Mouse (Mus musculus) adrenal gland, adult (tissue): ENCODE results near the gene Gm10118.

Experiments
- DNase-seq, 2 experiments: peaks; one replicate each; pipeline ENCODE4 v3.0.0; 2022 to 2023; ENCODE audit warnings: low spot score in 1 of 2; ENCODE audit not compliant: inconsistent age in 2 of 2

Gm10118 gene

DNA sequence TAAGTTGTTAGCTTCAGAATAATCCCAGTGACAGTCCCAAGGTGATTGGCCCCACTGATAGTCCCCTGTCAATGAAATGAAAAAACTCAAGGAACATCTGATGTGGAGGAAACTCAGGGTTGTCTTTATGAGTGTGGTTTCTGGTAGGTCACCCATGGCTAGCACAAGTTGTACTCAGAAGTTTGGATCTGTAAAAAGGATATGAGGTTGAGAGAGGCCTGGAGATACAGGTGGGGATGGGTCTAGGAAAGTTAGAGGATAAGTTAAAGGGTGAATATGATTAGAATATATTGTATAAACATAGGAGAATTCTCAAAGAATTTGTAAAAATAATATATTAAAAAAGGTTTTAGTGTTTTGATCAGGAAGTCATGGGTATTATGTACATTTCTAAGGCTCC lies at the start of gene Gm10118:
Gene Gm10118, minus strand, starts transcription at position 101 of the 400 bp plus-strand sequence.
- no peak for DNase-seq

DNA sequence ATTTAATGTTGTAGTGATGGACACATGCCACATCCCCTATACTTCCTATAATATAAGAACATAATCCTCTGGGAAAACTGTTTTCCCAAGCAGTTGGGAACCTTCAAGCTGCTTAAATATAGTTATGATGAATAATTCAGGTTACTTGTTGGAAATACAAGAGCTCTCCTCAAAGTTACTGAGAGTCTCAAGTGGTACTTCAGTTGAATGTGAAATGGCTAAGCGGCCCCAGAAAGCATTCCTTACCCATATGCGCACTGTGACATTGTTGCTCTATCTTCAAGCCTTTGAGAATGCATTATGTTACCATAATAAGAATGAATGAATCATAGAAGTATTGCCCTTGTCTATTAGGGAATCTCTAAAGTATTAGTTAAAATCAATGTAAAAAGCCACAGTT lies 45.1 kb upstream of the Gm10118 start:
- no peak for DNase-seq

DNA sequence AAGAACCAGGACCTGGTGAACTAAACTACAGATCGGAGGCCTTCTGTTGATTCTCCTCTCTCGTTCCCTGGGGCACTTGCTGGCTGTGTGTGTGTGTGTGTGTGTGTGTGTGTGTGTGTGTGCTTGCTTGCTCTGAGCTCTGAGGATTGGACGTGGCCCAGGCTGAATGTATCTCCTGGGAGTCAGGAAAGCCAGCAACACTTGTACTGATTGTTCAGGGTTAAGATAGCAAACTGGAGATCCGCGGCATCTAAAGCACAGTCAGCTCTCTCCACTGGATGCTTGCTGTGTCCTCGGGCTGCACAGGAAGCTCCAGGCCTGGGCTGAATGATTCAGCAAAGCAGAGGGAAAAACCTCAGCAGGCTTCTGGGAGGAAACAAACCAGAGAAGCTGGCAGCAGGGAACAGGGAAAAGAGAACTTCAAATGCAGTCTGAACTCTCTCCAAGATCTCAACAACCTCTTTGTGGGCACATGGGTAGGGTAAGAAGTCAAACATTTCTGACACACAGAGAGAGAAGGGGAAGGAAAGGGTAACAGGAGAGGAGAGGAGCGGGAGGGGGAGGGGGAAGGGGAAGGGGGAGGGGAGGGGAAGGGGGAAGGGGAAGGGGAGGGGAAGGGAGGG lies 27.2 kb upstream of the Gm10118 start:
- peak; percentile 16 to 35 for DNase-seq

DNA sequence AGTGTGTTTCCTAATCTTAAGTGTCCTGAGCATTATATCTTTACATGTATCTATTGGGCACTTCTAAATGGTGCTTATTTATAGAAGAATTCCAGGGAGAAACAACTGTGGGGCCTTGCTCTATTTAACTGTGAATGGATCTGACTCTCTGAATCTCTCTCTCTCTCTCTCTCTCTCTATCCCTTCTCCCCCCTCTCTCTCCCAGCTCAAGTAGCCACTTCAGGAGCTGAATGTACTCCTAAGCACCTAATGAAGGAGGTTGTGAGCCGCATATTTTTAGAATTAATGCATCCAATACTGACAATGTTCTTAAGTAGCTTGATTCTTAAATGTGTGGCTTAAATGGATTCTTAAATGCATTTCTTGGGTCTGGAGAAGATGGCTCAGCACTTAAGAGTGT lies 24.2 kb upstream of the Gm10118 start:
- no peak for DNase-seq

DNA sequence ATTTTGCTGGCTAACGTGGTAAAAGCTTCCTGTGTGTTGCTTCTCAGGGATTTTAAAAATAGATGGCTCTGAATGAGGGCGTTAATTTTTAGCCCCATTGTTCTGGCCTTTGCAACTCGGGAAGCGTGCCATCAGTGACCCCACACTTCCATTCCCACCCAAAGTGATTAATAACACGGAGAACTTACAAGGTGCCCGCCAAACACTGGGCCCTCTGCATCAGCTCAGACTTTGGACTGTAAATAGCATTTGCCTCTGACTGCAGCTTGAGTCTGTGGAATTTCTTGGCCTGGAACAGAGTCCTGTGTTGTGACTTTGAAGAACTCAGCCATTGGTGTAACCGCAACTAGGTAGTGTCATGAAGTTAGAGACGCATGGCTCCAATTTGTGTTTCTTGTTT lies 23.6 kb upstream of the Gm10118 start:
- DNase-seq: no peak

DNA sequence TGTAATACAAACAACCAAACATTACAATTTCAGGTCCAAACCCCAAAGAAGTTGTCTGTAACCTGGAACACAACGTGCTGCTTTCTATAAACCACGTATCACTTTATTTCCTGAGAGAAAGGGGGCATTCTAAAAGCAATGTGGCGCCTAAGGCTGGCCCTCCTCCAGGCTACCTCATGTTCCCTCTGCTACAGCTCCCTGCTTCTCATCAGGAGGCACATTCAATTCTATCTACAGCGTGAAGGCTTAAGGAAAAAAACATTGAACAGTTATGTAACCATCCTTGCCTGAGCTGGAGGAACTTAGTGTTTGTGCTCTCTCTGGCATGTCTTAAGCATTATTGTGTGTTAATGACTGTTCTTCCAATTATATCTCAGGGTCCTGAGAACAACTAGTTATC lies 20.0 kb upstream of the Gm10118 start:
- DNase-seq: no peak

DNA sequence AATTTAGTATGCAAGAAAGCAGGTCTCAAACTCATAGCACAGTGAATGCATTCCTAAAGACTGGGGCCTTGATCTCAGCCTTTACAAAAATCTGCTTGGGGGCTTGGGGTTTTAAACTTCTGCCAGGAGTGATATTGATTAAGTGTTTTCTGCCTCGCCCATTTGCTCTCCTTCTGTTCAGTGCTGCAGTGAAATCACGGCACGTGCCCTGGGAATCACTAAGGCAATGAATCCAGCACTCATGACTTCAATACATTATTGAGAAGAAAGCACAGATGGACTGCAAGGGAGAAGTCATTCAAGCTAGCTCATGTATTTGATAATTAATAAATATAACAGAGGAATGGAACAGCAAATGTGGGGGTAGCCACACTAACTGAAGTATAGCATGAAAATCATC lies 18.3 kb upstream of the Gm10118 start:
- no peak for DNase-seq

DNA sequence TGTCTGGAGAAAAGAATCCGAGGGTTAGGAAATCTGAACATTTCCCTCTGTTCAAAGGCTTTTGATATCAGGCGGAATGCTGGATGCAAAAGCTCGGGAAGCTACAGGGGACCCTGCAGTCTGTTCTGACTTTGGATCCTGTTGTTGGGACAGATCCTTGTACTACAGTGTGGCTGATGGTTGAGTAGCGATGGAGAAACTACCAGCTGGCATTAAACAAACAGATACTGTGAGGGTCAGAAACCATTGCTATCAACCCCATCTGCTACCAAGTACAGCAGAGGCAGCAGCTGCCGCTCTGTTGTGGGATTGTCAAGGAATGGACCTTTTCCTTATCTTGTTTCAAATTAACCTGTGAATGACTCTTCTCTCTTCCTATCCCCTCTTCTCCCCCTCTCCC lies 6.7 kb upstream of the Gm10118 start:
- no peak for DNase-seq

DNA sequence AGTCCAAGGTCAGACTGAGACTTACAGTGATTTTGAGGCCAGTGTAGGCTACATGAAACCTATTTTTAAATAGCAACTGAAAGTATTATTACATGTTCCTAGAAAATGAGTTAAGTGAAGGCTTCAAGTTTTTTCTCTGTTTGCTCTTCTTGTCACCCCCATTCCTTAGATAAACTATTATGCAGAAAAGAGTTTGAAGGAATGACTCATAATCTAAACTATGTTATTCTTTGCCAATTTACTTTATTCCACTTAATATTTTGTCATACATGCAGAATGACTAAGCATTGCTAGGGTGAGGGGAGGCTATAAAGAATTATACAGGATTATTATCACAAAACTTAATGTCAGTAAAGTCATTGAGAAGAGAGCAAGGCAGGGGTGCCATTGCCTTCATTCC lies 18.4 kb downstream of the Gm10118 start:
- no peak for DNase-seq

DNA sequence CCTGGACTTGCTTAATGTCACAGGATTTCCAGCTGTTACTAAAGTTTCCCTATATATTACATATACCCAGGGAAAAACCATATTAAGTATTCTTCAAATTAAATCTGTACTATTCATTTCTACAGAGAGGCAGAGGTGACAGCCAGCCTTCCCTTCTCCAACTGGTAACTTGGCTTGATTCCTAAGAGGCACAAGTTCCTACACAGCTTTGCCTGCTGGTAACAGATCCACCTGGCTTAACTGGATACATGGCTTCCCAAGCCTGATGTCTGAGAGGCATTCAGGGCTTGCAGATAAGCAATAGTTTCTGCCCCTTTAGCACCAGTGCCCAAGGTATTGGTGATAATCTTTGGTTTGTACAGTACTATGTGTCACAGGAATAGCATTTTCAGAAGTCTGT lies 27.3 kb downstream of the Gm10118 start:
- no peak for DNase-seq

DNA sequence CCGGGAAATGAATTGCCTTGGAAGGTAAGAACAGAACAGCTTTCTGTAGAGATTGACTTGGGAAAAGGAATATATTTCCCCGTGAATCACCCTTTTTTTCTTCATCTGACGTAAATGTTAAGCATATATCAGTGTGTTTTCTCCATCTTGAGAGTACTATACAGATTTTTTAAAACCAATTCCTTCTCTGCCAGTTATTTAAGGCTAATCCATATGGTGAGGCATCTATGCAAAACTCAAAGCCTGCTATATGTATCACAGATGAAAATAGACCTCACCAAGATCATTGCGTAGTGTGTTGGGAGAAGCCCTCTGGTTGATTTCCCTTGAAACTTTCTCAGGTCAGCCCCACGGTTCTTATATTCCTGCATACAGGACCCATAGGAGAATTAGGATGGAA lies 32.6 kb downstream of the Gm10118 start:
- DNase-seq: no peak

DNA sequence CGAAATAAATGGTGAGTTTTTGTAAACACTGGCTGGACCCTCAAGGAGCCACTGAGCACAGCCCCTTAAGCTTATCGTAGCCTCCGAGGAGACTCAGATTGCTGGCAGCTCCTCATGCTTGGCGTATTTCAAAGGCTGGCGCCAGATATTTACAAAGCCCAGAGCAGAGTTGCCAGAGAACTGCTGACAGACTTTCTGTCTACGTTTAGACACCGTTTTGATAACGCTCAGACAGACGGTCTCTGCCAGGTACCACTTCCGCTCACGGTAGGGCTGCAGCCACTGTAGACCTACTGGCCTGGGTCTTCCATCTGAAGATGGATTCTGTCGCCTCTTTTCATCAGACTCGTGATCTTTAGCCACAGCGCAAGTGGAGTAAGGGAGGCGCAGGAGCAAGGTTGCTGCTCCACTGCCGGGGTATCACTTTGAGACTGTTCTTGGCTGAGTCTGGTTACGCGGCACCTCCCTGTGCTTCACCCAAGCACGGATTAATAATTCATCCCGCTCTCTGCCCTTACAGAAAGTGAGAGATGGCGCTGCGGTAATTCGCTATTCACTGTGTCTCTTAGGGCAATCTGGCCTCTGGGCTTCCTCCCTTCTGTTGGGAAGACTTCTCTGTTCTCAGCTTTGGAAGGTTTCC lies 40.7 kb downstream of the Gm10118 start:
- no peak for DNase-seq

DNA sequence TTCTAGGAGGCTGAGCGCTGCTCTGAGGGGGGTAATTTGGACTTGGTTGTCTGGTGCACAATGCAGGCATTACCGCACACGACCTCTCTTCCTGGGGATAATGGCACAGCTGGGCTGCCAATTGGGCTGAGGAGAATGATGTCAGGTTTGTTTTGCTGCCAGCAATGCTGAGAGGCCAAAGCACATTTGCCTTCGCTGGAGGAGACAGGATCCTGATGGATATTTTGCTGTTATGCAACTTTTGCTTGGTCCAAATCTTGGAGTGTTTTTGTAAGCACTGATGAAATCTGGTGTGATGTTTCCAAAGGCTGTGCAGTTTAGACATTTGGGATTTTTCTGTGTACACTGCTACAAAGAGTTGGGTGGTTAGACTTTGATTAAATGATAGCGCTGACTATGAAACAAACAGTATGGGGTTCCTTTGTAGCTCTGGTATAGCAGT lies 46.8 kb downstream of the Gm10118 start:
- no peak for DNase-seq
